Mouse (Mus musculus) spleen, adult 2 months (tissue): ENCODE measurements at regions not wholly inside any gene's neighbourhood (a gene's known extent, or its start where the extent isn't known, plus 50 kb on each side); places are given as distances from the start of the nearest gene placed in this dataset.

Source experiments
- CTCF ChIP-seq: fragments of 200-500 bp; IDR thresholded peaks from 2 replicates; pipeline ENCODE4 v1.5.1; 2011; ENCODE audit warnings: mild to moderate bottlenecking, inconsistent platforms; ENCODE audit not compliant: insufficient read depth, insufficient read length, insufficient replicate concordance; ENCODE audit errors: extremely low read depth
- POLR2A ChIP-seq: fragments of 200-500 bp; IDR thresholded peaks from 2 replicates; pipeline ENCODE4 v1.6.1; 2011; ENCODE audit warnings: low read depth, low read length, inconsistent platforms

- TF ChIP-seq CTCF = no peak
- TF ChIP-seq POLR2A = no peak
These were observed 460.2 kb upstream of the Gm10131 start for GRCm38 (mm10) chr8:34571736-34572135.
